Mouse (Mus musculus): ENCODE results near the gene E430018J23Rik. TPM values are rescaled to one million over a fixed set of nuclear protein-coding genes. Genes with fewer than 3 reads are reported as not detected.
"Not testable (repeated sequence)": the region's sequence is repeated elsewhere in the genome, so short reads cannot be mapped to it uniquely, and the experiment has no call there.

E430018J23Rik gene
- polyA plus RNA-seq, 1 experiment from 2014 or later = 6.0 TPM

- not testable (repeated sequence) for H3K4me3 ChIP-seq; H3K27me3 ChIP-seq; H3K9ac ChIP-seq; H3K4me1 ChIP-seq; ATAC-seq; H3K4me2 ChIP-seq; H3K27ac ChIP-seq; H3K9me3 ChIP-seq (replicated peaks)
- WGBS = 87% methylated on average over 3 of the region's 3 CpGs
- peaks cover 13% of the 10 kb centered on the region for H3K36me3 ChIP-seq (ENCODE audit: poor library complexity, severe bottlenecking)
These were observed 21.6 kb downstream of the E430018J23Rik start for GRCm38 (mm10) chr7:127371870-127372269.

- no peaks in the 10 kb centered on the region for H3K27me3 ChIP-seq
- 92% methylated on average over 2 of the region's 2 CpGs for WGBS
These were observed 22.2 kb downstream of the E430018J23Rik start for GRCm38 (mm10) chr7:127371213-127371612.

GRCm38 (mm10) chr7:127366249-127366648, 27.2 kb downstream of the E430018J23Rik start:
- no peaks in the 10 kb centered on the region for H3K9me3 ChIP-seq (replicated peaks)
- WGBS = 83% methylated on average over 3 of the region's 3 CpGs
- ATAC-seq = no peak
- no peak overlapping the region for H3K4me2 ChIP-seq
- H3K4me3 ChIP-seq = no peak overlapping the region
- H3K27me3 ChIP-seq = peaks cover 8% of the 10 kb centered on the region
- H3K27ac ChIP-seq = no peak overlapping the region
- H3K9ac ChIP-seq = no peak overlapping the region
- H3K4me1 ChIP-seq = peaks cover 16% of the 10 kb centered on the region
- H3K36me3 ChIP-seq (ENCODE audit: poor library complexity, severe bottlenecking) = no peaks in the 10 kb centered on the region

More at GRCm38 (mm10) chr7:127371213-127371612, 22.2 kb downstream of the E430018J23Rik start:
- Histone ChIP-seq H3K9me3 (replicated peaks) (no peaks in the 10 kb centered on the region), H3K27ac (no peak overlapping the region), H3K4me1 (peaks cover 6% of the 10 kb centered on the region), H3K9ac (no peak overlapping the region), H3K4me3 (no peak overlapping the region), H3K4me2 (no peak overlapping the region), H3K36me3 (ENCODE audit: poor library complexity, severe bottlenecking) (peaks cover 13% of the 10 kb centered on the region)
- no peak for ATAC-seq

- WGBS = 42% methylated on average over 4 of the region's 4 CpGs
- H3K4me3 ChIP-seq = peak overlapping the region; percentile 41
- no peaks in the 10 kb centered on the region for H3K9me3 ChIP-seq (replicated peaks)
- H3K4me1 ChIP-seq = peaks cover 16% of the 10 kb centered on the region
- peaks cover 15% of the 10 kb centered on the region for H3K27me3 ChIP-seq
- no peaks in the 10 kb centered on the region for H3K36me3 ChIP-seq (ENCODE audit: poor library complexity, severe bottlenecking)
- H3K4me2 ChIP-seq = peak overlapping the region; percentile 77
- ATAC-seq = no peak
- H3K9ac ChIP-seq = peak overlapping the region; percentile 70; the same call in 1 of the 2 replicates
- H3K27ac ChIP-seq = no peak overlapping the region
These were observed 29.3 kb downstream of the E430018J23Rik start for GRCm38 (mm10) chr7:127364166-127364565.

- Histone ChIP-seq H3K27ac (peak overlapping the region; percentile 27; the same call in 1 of the 2 replicates), H3K9ac (peak overlapping the region; percentile 70), H3K4me1 (peaks cover 16% of the 10 kb centered on the region), H3K36me3 (ENCODE audit: poor library complexity, severe bottlenecking) (no peaks in the 10 kb centered on the region), H3K9me3 (replicated peaks) (no peaks in the 10 kb centered on the region), H3K4me3 (peak overlapping the region; percentile 41), H3K4me2 (peak overlapping the region; percentile 77), H3K27me3 (peaks cover 15% of the 10 kb centered on the region)
- 0 out of 2 replicates have a peak, but pooled peaks have one; percentile 33 for ATAC-seq
- under 1% methylated on average over 24 of the region's 24 CpGs for WGBS
These were observed 29.9 kb downstream of the E430018J23Rik start for GRCm38 (mm10) chr7:127363475-127363921.

- ATAC-seq; H3K9me3 ChIP-seq (replicated peaks); H3K36me3 ChIP-seq (ENCODE audit: poor library complexity, severe bottlenecking); H3K27ac ChIP-seq; H3K9ac ChIP-seq: not testable (repeated sequence)
- Histone ChIP-seq H3K4me1 (peaks cover 16% of the 10 kb centered on the region), H3K4me3 (peak overlapping the region; percentile 21), H3K27me3 (peaks cover 21% of the 10 kb centered on the region), H3K4me2 (peak overlapping the region; percentile 42)
- WGBS = 8% methylated on average over 13 of the region's 13 CpGs
These were observed 31.0 kb downstream of the E430018J23Rik start for GRCm38 (mm10) chr7:127362418-127362817.

GRCm38 (mm10) chr7:127361449-127361848, 32.0 kb downstream of the E430018J23Rik start:
- no peak overlapping the region for H3K4me2 ChIP-seq
- no peaks in the 10 kb centered on the region for H3K36me3 ChIP-seq (ENCODE audit: poor library complexity, severe bottlenecking)
- peaks cover 16% of the 10 kb centered on the region for H3K4me1 ChIP-seq
- peaks cover 21% of the 10 kb centered on the region for H3K27me3 ChIP-seq
- no peak for ATAC-seq
- WGBS = 66% methylated on average over 13 of the region's 13 CpGs
- no peak overlapping the region for H3K9ac ChIP-seq
- no peaks in the 10 kb centered on the region for H3K9me3 ChIP-seq (replicated peaks)
- no peak overlapping the region for H3K27ac ChIP-seq
- H3K4me3 ChIP-seq = no peak overlapping the region

GRCm38 (mm10) chr7:127360265-127360664, 33.2 kb downstream of the E430018J23Rik start:
- no peak overlapping the region for H3K4me2 ChIP-seq
- H3K9me3 ChIP-seq (replicated peaks) = no peaks in the 10 kb centered on the region
- H3K27me3 ChIP-seq = peaks cover 19% of the 10 kb centered on the region
- H3K4me1 ChIP-seq = peaks cover 16% of the 10 kb centered on the region
- no peak overlapping the region for H3K9ac ChIP-seq
- no peak for ATAC-seq
- H3K4me3 ChIP-seq = no peak overlapping the region
- no peak overlapping the region for H3K27ac ChIP-seq
- no peaks in the 10 kb centered on the region for H3K36me3 ChIP-seq (ENCODE audit: poor library complexity, severe bottlenecking)
- 79% methylated on average over 4 of the region's 4 CpGs for WGBS

- no peak overlapping the region for H3K4me2 ChIP-seq
- 70% methylated on average over 4 of the region's 4 CpGs for WGBS
- H3K27me3 ChIP-seq = peaks cover 25% of the 10 kb centered on the region
- no peaks in the 10 kb centered on the region for H3K36me3 ChIP-seq (ENCODE audit: poor library complexity, severe bottlenecking)
- ATAC-seq = no peak
- peaks cover 3% of the 10 kb centered on the region for H3K4me1 ChIP-seq
- H3K9me3 ChIP-seq (replicated peaks) = no peaks in the 10 kb centered on the region
- H3K9ac ChIP-seq = no peak overlapping the region
- H3K4me3 ChIP-seq = no peak overlapping the region
- H3K27ac ChIP-seq = no peak overlapping the region
These were observed 35.0 kb downstream of the E430018J23Rik start for GRCm38 (mm10) chr7:127358472-127358871.

- no peak overlapping the region for H3K27ac ChIP-seq
- H3K4me2 ChIP-seq = no peak overlapping the region
- no peaks in the 10 kb centered on the region for H3K4me1 ChIP-seq
- no peak overlapping the region for H3K9ac ChIP-seq
- no peaks in the 10 kb centered on the region for H3K9me3 ChIP-seq (replicated peaks)
- no peak for ATAC-seq
- no peak overlapping the region for H3K4me3 ChIP-seq
- no peaks in the 10 kb centered on the region for H3K36me3 ChIP-seq (ENCODE audit: poor library complexity, severe bottlenecking)
- 37% methylated on average over 2 of the region's 2 CpGs for WGBS
- H3K27me3 ChIP-seq = peaks cover 25% of the 10 kb centered on the region
These were observed 35.6 kb downstream of the E430018J23Rik start for GRCm38 (mm10) chr7:127357871-127358270.

- Histone ChIP-seq H3K27me3 (peaks cover 19% of the 10 kb centered on the region), H3K36me3 (ENCODE audit: poor library complexity, severe bottlenecking) (no peaks in the 10 kb centered on the region), H3K9me3 (replicated peaks) (no peaks in the 10 kb centered on the region), H3K4me2 (no peak overlapping the region), H3K27ac (no peak overlapping the region), H3K9ac (no peak overlapping the region), H3K4me1 (no peaks in the 10 kb centered on the region), H3K4me3 (no peak overlapping the region)
- ATAC-seq = no peak
- 79% methylated on average over 3 of the region's 3 CpGs for WGBS
These were observed 37.6 kb downstream of the E430018J23Rik start for GRCm38 (mm10) chr7:127355796-127356195.

GRCm38 (mm10) chr7:127351230-127352004, 42.0 kb downstream of the E430018J23Rik start:
- no peak for ATAC-seq
- Histone ChIP-seq H3K9ac (no peak overlapping the region), H3K9me3 (replicated peaks) (no peaks in the 10 kb centered on the region), H3K4me1 (peaks cover 8% of the 10 kb centered on the region), H3K36me3 (ENCODE audit: poor library complexity, severe bottlenecking) (no peaks in the 10 kb centered on the region), H3K4me2 (no peak overlapping the region), H3K27me3 (0 out of 2 replicates have a peak, but pooled peaks cover 6% of the 10 kb centered on the region), H3K4me3 (no peak overlapping the region), H3K27ac (no peak overlapping the region)
- WGBS = 92% methylated on average over 5 of the region's 5 CpGs

Measured in forebrain, embryonic 13.5 days (tissue).